Mouse (Mus musculus) telencephalon, adult 2 months (tissue): ENCODE results near the gene Atxn7.
A peak's percentile ranks its signal among the peaks of the same experiment; 100 is the strongest.

ENCODE experiments used
- DNase-seq: peaks from one replicate; pipeline ENCODE4 v3.0.0-alpha.2; 2011; ENCODE audit warnings: low read depth, low spot score

The Atxn7 gene

DNA sequence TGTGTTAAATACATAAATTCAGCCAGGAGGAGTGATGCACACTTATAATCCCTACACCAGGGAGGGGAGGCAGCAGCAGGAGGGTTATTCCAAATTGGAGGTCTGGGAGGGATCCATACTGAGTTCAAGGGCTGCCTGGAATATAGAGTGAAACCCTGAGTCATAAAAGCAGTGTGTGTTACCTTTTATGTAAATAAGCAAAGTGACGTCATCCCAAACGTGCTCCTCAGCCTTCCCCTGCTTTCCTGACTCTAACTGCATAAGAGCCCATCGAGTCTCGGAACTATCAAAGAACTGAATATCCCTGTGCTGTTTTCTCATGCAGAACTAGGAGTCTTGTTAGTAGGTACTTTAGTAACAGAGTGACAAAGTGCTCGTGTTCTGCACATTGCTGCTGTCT lies 102.1 kb downstream of the Atxn7 start:
- DNase-seq: no peak

DNA sequence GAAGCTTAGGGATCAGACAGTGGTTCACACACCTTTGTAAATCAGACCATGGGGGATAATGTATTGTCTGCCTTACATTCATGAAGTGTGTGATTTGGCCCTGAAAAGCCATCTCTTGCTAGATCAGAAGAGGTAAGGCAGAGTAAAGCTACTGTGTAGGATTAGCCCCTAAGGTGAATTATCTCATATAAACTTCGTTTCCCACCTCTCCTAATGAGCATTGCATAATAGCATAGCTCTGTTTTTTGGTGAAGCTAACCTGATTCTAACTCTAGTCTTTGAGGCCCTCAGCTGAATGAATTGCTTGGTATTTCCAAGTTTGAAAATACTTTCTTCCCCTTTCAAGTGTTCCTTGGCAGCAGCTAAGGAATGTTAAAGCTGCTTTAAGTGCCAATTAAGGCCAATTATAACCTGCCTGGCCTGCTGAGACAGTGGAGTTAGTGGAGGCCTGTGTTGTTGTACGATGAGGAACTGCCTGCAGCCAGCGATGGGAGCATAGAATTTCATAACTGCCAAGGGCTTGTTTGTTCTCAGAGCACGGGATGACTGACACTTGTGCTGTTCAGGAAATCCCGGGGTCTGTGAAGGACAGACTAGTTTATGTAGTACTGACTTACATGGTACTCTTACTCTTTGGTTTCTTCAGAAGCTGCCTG lies 103.4 kb downstream of the Atxn7 start:
- no peak for DNase-seq

GRCm38 (mm10) chr14:14065142-14065498 lies 103.9 kb downstream of the Atxn7 start:
- no peak for DNase-seq

DNA sequence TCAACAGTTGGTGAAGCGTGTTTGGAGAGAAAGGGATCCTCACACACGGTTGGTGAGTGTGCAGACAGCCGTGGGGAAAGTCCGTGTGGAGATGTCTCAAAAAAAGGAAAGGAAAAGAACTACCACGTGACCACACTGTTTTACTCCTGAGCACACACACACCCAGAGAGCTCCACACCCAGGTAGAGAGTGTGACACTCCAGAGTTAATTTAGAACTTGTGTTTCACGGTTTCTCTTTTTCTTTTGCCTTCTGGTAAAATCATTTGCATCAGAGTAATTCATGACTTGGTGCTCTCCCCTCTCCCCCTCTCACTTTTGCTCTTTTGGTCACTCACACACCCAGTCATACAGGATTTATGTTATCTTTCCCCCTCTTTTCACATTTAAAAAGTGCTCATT lies 105.0 kb downstream of the Atxn7 start:
- no peak for DNase-seq

DNA sequence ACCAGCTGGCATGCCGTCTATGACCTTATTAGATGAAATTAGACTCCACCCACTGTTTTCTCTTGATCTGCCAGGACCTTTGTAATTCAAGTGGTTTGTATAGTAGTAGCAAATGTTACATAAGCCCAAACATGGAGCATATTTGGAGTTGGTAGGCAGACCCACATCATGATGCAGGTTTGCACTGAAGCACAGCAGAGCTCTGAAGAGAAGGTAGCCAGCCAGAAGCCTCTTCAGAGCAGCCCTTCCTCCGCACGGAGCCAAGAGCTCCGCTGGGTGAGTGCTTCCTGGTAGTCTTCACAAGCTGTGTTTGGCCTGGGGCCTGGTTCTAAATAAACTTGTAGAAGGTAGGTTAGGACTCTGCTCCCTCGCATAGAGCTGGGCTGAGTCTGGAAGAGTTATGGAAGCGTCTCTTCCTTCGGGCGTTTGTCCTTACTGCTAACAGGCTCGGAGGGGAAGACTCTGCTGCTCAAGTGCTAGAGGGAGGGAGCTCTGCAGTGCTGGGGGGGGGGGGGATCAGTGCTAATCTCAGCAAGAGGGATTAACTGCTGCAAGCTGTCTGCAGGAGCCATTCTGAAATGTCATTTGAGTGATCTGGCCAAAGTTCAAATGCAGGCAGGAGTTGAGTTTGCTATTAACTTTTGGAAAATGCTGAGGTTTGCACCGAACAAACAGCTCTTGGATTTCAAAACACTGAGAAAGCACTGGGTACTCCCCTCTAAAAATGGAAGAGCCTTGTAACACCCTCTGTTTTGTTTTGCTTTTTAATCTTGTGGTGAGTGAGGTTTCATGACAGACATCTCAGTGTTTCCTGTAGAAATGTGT lies 106.6 kb downstream of the Atxn7 start:
- peak; percentile 33 for DNase-seq

GRCm38 (mm10) chr14:14068553-14068952 lies 107.3 kb downstream of the Atxn7 start:
- DNase-seq: no peak

DNA sequence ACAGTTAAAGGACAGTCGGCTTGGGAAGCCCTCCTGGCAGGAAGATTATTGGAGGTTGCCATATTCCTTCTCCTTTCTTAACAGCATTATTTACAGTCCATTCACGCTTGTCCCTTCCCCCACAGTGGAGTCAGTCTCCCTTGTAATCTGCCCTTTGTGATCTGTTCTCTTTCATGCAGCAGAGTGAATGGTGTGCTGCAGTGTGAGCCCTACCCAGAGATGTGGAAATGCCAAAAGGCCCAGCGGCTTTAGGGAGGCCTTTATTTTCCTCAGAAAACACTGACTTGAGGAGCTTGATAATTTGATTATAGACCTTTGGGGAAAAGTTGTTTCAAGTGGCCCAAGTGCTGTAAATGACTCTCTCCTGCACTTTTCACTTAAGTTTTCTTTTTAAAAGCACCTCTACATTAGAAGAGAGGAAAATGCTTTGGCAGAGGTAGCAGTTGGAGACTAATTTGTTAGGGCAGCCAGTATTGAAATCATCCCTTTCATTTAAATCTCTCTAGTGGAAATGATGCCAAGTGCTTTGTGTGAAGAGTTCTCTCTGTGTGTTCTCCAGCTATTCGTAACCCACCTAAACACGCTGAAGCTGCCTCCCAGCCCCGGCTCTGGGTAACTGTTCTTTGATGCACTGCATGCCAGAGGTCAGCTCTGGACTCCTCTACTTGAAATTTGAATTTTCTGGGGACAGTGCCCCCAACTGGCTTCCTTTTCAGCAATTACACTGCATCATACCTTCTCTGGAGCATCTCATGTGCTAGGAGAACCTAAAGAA lies 109.5 kb downstream of the Atxn7 start:
- no peak for DNase-seq

DNA sequence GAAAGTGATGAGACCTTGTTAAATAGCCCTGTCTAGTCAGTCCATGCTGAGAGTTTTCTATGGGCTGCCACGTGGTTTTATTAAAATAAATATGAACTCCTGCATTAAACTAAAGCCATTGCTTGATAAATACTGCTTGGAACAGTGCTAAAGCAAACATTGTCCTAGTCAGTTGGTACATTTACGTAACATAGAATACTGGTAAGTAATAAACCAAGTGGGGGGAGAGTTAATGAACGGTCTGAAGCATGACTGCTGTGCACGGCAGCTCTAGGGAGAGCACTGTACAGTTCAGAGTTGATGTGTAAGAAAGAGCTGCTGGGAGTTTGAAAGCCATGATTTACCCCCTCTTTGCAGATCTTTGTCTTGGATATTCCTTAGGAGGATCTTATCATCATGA lies 110.2 kb downstream of the Atxn7 start:
- DNase-seq: no peak

DNA sequence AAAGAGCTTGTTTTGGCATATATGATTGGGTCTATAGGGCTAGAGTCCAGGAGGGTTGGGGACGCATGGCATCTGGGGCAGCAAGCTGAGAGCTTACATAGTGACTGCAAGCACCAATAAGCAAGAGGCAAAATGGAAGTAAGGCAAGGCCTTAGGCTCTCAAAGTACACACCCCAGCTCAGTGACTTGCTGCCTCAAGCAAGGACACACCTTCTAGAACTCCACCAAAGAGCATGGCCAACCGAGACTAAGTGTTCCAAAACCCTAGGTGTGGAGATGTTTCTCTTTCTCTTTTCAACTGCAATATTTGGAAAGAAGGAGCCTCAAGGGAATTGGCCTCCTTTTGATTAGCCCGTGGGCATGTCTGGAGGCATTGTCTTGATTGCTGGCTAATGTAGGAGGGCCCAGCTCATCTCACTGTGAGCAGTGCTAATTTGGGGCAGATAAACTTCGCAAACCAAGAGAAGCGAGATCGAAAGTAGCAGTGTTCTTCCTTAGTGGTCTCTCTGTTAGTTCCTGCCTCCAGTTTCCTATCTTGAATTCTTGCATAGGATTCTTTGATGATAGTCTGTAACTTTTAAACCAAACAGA lies 119.5 kb downstream of the Atxn7 start:
- no peak for DNase-seq

GRCm38 (mm10) chr14:14083811-14084210 lies 122.6 kb downstream of the Atxn7 start:
- no peak for DNase-seq

- no peak for DNase-seq
Measured at GRCm38 (mm10) chr14:14086711-14087263, 125.5 kb downstream of the Atxn7 start.

DNA sequence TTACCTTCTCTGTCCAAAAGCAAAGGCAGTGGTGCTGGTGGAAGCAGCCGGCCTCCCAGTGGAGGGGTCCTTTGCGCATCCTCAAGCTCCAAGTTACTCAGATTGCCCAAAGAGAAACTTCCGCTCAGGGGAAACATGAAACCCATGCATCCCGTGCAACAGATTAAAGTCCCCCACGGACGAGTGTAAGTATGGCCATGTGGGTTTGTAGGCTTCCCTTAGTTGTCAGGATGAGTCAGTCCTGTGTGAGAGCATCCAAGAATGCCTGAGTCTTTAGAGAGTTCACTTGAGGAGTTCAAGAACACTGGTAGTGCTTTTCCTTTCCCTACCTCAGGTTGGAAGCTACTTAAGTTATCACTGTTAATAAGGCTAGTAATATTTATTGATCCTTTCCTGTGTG lies 126.1 kb downstream of the Atxn7 start:
- DNase-seq: no peak

- no peak for DNase-seq
Measured at GRCm38 (mm10) chr14:14088016-14088791, 127.0 kb downstream of the Atxn7 start.

GRCm38 (mm10) chr14:14090571-14090970 lies 129.3 kb downstream of the Atxn7 start:
- DNase-seq: no peak

DNA sequence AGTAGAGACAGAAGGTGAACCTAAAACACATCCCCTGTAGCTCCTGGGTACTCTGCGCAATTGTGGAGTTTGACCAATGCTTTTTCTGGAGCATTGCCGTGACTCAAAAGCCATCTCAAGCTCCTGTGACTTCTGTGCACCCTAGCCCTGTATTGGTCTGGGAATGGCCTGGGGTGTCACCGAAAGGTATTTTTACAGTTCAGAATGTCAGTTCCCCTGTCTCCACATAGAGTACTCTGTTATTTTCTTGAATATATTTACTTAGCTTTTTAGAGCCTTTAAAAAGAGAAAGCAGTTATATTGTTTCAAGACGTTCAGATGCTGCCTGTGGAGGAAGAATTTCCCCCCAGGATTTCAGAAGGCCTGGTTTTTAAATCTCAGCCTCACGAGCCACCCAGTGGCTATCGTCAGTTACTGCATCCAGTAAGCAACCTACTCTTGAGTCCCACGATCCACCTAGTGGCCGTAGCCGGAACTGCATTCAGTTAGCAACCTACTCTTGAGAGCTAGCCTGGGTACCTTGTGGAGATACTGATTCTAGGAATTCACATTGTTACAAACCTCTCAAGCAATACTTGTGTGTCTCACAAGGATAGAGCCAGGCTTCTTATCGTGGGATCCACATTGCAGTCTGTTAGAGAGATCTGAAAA lies 137.2 kb downstream of the Atxn7 start:
- peak; percentile 82 for DNase-seq

DNA sequence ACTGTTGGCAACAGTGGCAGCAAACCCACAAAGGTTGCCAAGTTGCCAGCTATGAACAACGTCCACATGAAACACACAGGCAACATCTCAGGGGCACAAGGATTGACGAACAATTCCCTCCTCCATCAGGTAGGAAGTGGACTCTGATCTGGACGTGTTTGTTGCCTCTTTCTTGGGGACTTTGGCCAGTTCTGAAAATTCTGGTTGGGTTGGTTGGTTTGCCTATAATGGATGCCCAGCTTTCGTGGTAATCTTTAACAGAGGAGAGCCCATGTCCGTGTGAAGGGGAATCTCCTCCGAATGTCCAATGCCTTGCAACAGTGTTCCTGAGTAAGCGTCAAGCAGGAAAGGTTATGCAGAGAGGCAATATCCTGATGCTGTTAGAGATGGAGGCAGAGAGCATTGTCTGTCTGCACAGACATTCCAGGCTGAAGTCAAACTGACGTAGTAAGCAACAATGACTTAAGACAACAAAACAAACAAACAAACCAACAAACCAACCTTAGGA lies 139.6 kb downstream of the Atxn7 start:
- DNase-seq: no peak

GRCm38 (mm10) chr14:14101296-14101695 lies 140.1 kb downstream of the Atxn7 start:
- DNase-seq: no peak

GRCm38 (mm10) chr14:14104213-14104929 lies 143.1 kb downstream of the Atxn7 start:
- DNase-seq: no peak

- DNase-seq: no peak
Measured at GRCm38 (mm10) chr14:14104930-14105318, 143.7 kb downstream of the Atxn7 start.

GRCm38 (mm10) chr14:14110710-14111109 lies 149.5 kb downstream of the Atxn7 start:
- peak; percentile 40 for DNase-seq
